Mouse (Mus musculus) small intestine, adult 2 months (tissue): ENCODE measurements at regions not wholly inside any gene's neighbourhood (a gene's known extent, or its start where the extent isn't known, plus 50 kb on each side); places are given as distances from the start of the nearest gene placed in this dataset.

Experiments used
- CTCF ChIP-seq: fragments of 200-500 bp; IDR thresholded peaks from 2 replicates; pipeline ENCODE4 v1.5.1; 2012; ENCODE audit warnings: low read depth, mild to moderate bottlenecking, control low read depth, inconsistent platforms, low read length, moderate library complexity, mixed read lengths; ENCODE audit not compliant: insufficient replicate concordance, insufficient read length; ENCODE audit errors: extremely low read depth
- POLR2A ChIP-seq: fragments of 200-500 bp; IDR thresholded peaks from 2 replicates; pipeline ENCODE4 v1.6.1; 2012; ENCODE audit warnings: low read depth, mild to moderate bottlenecking, control low read depth, inconsistent platforms, low read length, moderate library complexity

DNA sequence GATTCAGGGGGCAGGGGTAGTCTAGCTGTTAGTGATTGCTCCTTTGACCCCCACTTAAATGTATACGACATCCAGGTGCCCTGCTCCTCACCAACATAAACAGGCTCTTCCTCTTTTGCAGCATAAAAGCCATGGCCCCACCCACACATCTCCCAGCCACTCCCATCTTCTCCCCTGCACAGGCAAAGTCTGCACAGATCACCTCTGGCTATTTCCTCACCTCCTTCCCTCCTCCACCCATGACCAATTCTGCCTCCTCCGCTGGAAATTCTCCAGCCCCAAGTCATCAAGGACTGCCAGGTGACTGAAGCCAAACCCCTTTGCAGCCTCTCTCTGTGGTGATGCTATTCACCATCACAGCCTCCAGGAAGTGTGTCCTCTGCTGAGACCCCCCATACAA is 306.8 kb upstream of the Zfp637 start:
- TF ChIP-seq CTCF (no peak), POLR2A (no peak)
